Mouse (Mus musculus): ENCODE results near the gene Zswim4. TPM values are rescaled to one million over a fixed set of nuclear protein-coding genes. Genes with fewer than 3 reads are reported as not detected.

Zswim4 gene
- polyA plus RNA-seq, 1 experiment from 2014 or later, result 6.3 TPM

DNA sequence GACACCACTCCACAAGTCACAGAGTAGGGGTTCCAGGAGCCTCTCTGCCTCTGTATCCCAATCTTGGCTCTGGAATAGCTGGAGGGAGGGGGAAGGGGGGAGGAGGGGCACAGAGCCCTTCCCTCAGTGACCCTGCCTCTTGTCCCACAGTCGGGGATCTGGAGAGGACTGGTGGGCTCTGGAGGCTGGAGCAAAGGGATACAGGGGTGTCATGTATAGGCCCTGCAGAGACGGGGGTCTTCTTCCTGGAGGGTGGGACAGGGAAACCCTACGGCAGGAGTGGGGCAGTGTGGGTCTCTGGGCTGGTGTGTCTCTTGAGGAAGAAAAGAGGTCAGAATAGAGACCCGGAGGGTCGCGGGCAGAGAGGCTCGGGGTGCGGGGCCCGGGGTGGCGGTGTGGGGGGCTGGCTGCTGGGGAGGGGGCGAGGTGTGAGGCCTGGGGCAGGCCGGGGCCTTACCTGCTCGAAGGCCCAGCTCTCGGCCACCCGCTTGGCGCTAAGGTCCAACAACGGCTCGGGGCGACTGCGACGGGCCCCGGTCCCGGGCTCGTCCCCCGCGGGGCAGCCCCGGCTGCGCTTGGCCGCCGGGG lies 351 bp downstream of the Zswim4 start:
- under 1% methylated on average over 30 of the region's 30 CpGs for WGBS (ENCODE audit: insufficient replicate concordance)
- H3K27ac ChIP-seq (ENCODE audit: low read depth, low read length), result peak overlapping the region; percentile 65
- H3K4me1 ChIP-seq (ENCODE audit: control insufficient read depth, insufficient read depth, low read length), result peaks cover 10% of the 10 kb centered on the region
- no peaks in the 10 kb centered on the region for H3K9me3 ChIP-seq (replicated peaks; ENCODE audit: control insufficient read depth, low read length)
- H3K27me3 ChIP-seq (ENCODE audit: control insufficient read depth, insufficient read depth, low read length), result no peaks in the 10 kb centered on the region
- H3K9ac ChIP-seq (ENCODE audit: low read depth, low read length), result peak overlapping the region; percentile 91
- peaks cover 6% of the 10 kb centered on the region; the same call in 1 of the 2 replicates for H3K36me3 ChIP-seq (ENCODE audit: control insufficient read depth, insufficient read depth, low read length)
- H3K4me3 ChIP-seq (ENCODE audit: low read depth, low read length), result peak overlapping the region; percentile 89
- 0 out of 2 replicates have a peak, but pooled peaks have one; percentile 1 for ATAC-seq (replicated peaks; ENCODE audit: insufficient number of reproducible peaks, low FRiP score, low TSS enrichment)
- H3K4me2 ChIP-seq, result peak overlapping the region; percentile 88

- H3K36me3 ChIP-seq (ENCODE audit: control insufficient read depth, insufficient read depth, low read length), result peaks cover 6% of the 10 kb centered on the region; the same call in 1 of the 2 replicates
- 32% methylated on average over 10 of the region's 10 CpGs for WGBS (ENCODE audit: insufficient replicate concordance)
- H3K4me2 ChIP-seq, result peak overlapping the region; percentile 88
- peaks cover 10% of the 10 kb centered on the region for H3K4me1 ChIP-seq (ENCODE audit: control insufficient read depth, insufficient read depth, low read length)
- peak overlapping the region; percentile 91 for H3K9ac ChIP-seq (ENCODE audit: low read depth, low read length)
- H3K4me3 ChIP-seq (ENCODE audit: low read depth, low read length), result peak overlapping the region; percentile 89
- H3K27ac ChIP-seq (ENCODE audit: low read depth, low read length), result peak overlapping the region; percentile 65; the same call in 1 of the 2 replicates
- no peaks in the 10 kb centered on the region for H3K27me3 ChIP-seq (ENCODE audit: control insufficient read depth, insufficient read depth, low read length)
- ATAC-seq (replicated peaks; ENCODE audit: insufficient number of reproducible peaks, low FRiP score, low TSS enrichment), result no peak
- H3K9me3 ChIP-seq (replicated peaks; ENCODE audit: control insufficient read depth, low read length), result no peaks in the 10 kb centered on the region
Measured at GRCm38 (mm10) chr8:84235746-84236409, 977 bp downstream of the Zswim4 start.

- no peak overlapping the region for H3K4me2 ChIP-seq
- H3K9ac ChIP-seq (ENCODE audit: low read depth, low read length), result no peak overlapping the region
- H3K36me3 ChIP-seq (ENCODE audit: control insufficient read depth, insufficient read depth, low read length), result peaks cover 9% of the 10 kb centered on the region
- 76% methylated on average over 2 of the region's 2 CpGs for WGBS (ENCODE audit: insufficient replicate concordance)
- peaks cover 10% of the 10 kb centered on the region for H3K4me1 ChIP-seq (ENCODE audit: control insufficient read depth, insufficient read depth, low read length)
- H3K4me3 ChIP-seq (ENCODE audit: low read depth, low read length), result no peak overlapping the region
- no peak for ATAC-seq (replicated peaks; ENCODE audit: insufficient number of reproducible peaks, low FRiP score, low TSS enrichment)
- H3K27ac ChIP-seq (ENCODE audit: low read depth, low read length), result no peak overlapping the region
- H3K9me3 ChIP-seq (replicated peaks; ENCODE audit: control insufficient read depth, low read length), result no peaks in the 10 kb centered on the region
- no peaks in the 10 kb centered on the region for H3K27me3 ChIP-seq (ENCODE audit: control insufficient read depth, insufficient read depth, low read length)
Measured at GRCm38 (mm10) chr8:84233055-84233454, 3.8 kb downstream of the Zswim4 start.

DNA sequence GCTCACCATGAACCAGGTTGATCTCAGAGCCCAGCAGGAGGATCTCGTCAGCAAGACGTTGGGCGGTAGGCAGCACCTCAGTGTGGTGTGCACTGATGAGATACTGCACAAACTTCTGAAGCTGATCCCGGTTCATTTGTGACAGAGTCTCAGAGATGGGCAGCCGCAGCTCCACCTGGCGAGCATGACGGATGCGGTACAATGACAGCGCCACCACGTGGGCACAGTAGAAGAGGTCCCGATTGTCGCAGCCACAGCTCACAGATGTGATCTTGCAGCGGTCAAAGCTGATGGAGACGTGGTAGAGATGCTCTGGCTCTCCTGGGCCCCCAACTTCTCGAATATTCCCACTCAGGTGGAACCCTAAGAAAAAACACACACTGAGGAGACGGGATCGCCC lies 6.1 kb downstream of the Zswim4 start:
- H3K36me3 ChIP-seq (ENCODE audit: control insufficient read depth, insufficient read depth, low read length), result peaks cover 15% of the 10 kb centered on the region
- H3K27ac ChIP-seq (ENCODE audit: low read depth, low read length), result no peak overlapping the region
- 76% methylated on average over 17 of the region's 17 CpGs for WGBS (ENCODE audit: insufficient replicate concordance)
- no peaks in the 10 kb centered on the region for H3K27me3 ChIP-seq (ENCODE audit: control insufficient read depth, insufficient read depth, low read length)
- H3K4me2 ChIP-seq, result no peak overlapping the region
- ATAC-seq (replicated peaks; ENCODE audit: insufficient number of reproducible peaks, low FRiP score, low TSS enrichment), result no peak
- no peak overlapping the region for H3K4me3 ChIP-seq (ENCODE audit: low read depth, low read length)
- H3K4me1 ChIP-seq (ENCODE audit: control insufficient read depth, insufficient read depth, low read length), result peaks cover 3% of the 10 kb centered on the region
- no peaks in the 10 kb centered on the region for H3K9me3 ChIP-seq (replicated peaks; ENCODE audit: control insufficient read depth, low read length)
- no peak overlapping the region for H3K9ac ChIP-seq (ENCODE audit: low read depth, low read length)

DNA sequence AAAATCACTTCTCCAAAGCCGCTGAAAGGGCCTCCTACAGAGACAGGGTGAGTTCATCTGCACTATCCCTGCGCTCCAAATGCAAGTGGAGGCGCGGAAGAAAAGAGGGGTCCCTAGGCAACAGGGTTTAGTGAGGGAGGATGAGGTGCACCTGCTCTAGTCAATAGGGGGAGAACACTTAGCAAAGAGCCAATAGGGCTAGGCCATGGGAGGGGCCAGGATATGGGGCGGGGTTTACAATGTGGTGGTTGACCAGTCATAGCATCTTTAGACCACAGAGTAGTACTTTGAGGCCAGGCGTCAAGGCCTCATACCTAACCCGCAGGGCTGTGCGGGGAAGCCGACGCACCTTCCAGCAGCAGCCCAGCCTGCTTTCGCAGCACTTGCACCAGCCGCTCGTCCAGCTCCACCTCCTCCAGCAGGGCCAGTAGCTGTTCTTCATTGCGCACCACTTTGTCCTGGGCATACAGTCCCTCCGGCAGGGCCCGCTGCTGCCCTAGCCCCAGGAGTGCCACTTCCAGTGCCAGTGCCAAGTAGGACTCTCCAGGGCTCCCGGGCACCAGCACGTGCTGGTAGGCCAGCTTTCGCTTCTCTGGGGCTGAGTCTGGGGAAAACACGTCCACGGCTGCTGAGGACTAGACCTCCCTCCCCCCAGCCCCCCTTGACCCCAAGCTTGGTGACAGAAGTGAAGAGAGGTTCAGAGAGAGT lies 13.4 kb downstream of the Zswim4 start:
- 85% methylated on average over 21 of the region's 21 CpGs for WGBS (ENCODE audit: insufficient replicate concordance)
- Histone ChIP-seq H3K27me3 (ENCODE audit: control insufficient read depth, insufficient read depth, low read length) (no peaks in the 10 kb centered on the region), H3K4me1 (ENCODE audit: control insufficient read depth, insufficient read depth, low read length) (no peaks in the 10 kb centered on the region), H3K9me3 (replicated peaks; ENCODE audit: control insufficient read depth, low read length) (no peaks in the 10 kb centered on the region), H3K36me3 (ENCODE audit: control insufficient read depth, insufficient read depth, low read length) (peaks cover 29% of the 10 kb centered on the region), H3K27ac (ENCODE audit: low read depth, low read length) (no peak overlapping the region), H3K9ac (ENCODE audit: low read depth, low read length) (no peak overlapping the region), H3K4me2 (no peak overlapping the region), H3K4me3 (ENCODE audit: low read depth, low read length) (no peak overlapping the region)
- ATAC-seq (replicated peaks; ENCODE audit: insufficient number of reproducible peaks, low FRiP score, low TSS enrichment), result no peak

DNA sequence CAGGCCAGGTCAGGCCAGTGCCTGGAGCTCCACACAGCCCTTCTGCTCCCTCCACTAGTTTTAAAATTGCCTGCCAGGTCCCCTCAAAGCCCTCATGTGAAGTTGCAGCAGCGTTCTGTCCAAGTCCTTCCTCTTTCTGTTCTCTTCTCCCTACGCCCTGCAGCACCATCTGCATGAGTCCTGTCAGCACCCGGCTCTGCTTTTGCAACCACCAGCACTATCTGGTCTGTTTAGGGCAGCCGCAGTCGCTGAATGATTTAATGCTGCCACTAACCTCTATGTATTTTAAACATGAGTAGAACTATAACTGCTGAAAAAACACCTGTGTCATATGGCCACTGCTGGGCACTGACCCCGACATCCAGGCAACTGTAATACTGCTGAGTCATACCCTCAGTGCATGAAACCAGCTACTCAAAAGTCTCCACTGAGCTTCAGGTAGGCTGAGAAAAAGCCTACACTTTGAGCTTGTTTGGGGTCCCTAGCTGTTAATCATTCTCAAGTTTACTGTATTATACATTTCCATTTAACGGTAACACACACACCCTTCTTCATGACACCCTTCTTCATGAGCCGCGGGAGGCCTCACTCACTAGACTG lies 14.2 kb downstream of the Zswim4 start:
- 85% methylated on average over 9 of the region's 9 CpGs for WGBS (ENCODE audit: insufficient replicate concordance)
- Histone ChIP-seq H3K9ac (ENCODE audit: low read depth, low read length) (no peak overlapping the region), H3K4me1 (ENCODE audit: control insufficient read depth, insufficient read depth, low read length) (no peaks in the 10 kb centered on the region), H3K4me2 (no peak overlapping the region), H3K27me3 (ENCODE audit: control insufficient read depth, insufficient read depth, low read length) (no peaks in the 10 kb centered on the region), H3K9me3 (replicated peaks; ENCODE audit: control insufficient read depth, low read length) (no peaks in the 10 kb centered on the region), H3K36me3 (ENCODE audit: control insufficient read depth, insufficient read depth, low read length) (peaks cover 29% of the 10 kb centered on the region), H3K4me3 (ENCODE audit: low read depth, low read length) (no peak overlapping the region), H3K27ac (ENCODE audit: low read depth, low read length) (no peak overlapping the region)
- no peak for ATAC-seq (replicated peaks; ENCODE audit: insufficient number of reproducible peaks, low FRiP score, low TSS enrichment)

GRCm38 (mm10) chr8:84220105-84220504 lies 16.8 kb downstream of the Zswim4 start:
- Histone ChIP-seq H3K9ac (ENCODE audit: low read depth, low read length) (no peak overlapping the region), H3K36me3 (ENCODE audit: control insufficient read depth, insufficient read depth, low read length) (peaks cover 30% of the 10 kb centered on the region), H3K4me1 (ENCODE audit: control insufficient read depth, insufficient read depth, low read length) (no peaks in the 10 kb centered on the region), H3K27ac (ENCODE audit: low read depth, low read length) (no peak overlapping the region), H3K4me3 (ENCODE audit: low read depth, low read length) (no peak overlapping the region), H3K9me3 (replicated peaks; ENCODE audit: control insufficient read depth, low read length) (no peaks in the 10 kb centered on the region), H3K4me2 (no peak overlapping the region), H3K27me3 (ENCODE audit: control insufficient read depth, insufficient read depth, low read length) (no peaks in the 10 kb centered on the region)
- ATAC-seq (replicated peaks; ENCODE audit: insufficient number of reproducible peaks, low FRiP score, low TSS enrichment), result no peak
- WGBS (ENCODE audit: insufficient replicate concordance), result 63% methylated on average over 7 of the region's 7 CpGs

DNA sequence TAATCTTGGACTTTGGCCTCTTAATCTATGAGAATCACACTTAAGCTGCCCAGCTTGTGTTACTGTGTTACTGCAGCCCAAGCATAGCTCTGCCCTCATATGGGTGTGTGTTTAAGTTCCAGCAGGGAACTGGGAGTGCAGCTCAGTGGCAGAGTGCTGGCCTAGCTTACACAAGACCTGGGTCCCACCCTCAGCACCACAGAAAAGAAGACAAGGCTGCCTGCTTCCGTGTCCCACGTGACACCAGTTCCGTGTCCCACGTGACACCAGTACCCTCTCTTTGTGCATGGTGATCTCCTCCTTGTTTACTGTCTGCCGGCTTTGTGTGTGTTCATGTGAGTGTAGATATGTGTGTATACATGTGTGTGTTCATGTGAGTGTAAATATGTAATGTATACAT lies 18.7 kb downstream of the Zswim4 start:
- H3K9ac ChIP-seq (ENCODE audit: low read depth, low read length), result no peak overlapping the region
- 89% methylated on average over 5 of the region's 5 CpGs for WGBS (ENCODE audit: insufficient replicate concordance)
- H3K36me3 ChIP-seq (ENCODE audit: control insufficient read depth, insufficient read depth, low read length), result peaks cover 19% of the 10 kb centered on the region
- no peak for ATAC-seq (replicated peaks; ENCODE audit: insufficient number of reproducible peaks, low FRiP score, low TSS enrichment)
- H3K27ac ChIP-seq (ENCODE audit: low read depth, low read length), result no peak overlapping the region
- no peaks in the 10 kb centered on the region for H3K27me3 ChIP-seq (ENCODE audit: control insufficient read depth, insufficient read depth, low read length)
- no peaks in the 10 kb centered on the region for H3K9me3 ChIP-seq (replicated peaks; ENCODE audit: control insufficient read depth, low read length)
- H3K4me2 ChIP-seq, result no peak overlapping the region
- no peak overlapping the region for H3K4me3 ChIP-seq (ENCODE audit: low read depth, low read length)
- no peaks in the 10 kb centered on the region for H3K4me1 ChIP-seq (ENCODE audit: control insufficient read depth, insufficient read depth, low read length)
